Mouse (Mus musculus) limb, embryonic 13.5 days (tissue): ENCODE measurements around the gene Gm17693. TPM values are rescaled to one million over a fixed set of nuclear protein-coding genes. Genes with fewer than 3 reads are reported as not detected.
"Not testable (repeated sequence)": the region's sequence is repeated elsewhere in the genome, so short reads cannot be mapped to it uniquely, and the experiment has no call there.

Experiments used
- ATAC-seq: fragments of 200-750 bp; cut with Nextera tagmentation; 2 replicates; pipeline ENCODE4 v1.8.0; 2017; ENCODE audit warnings: low read depth, moderate number of reproducible peaks, moderate TSS enrichment; ENCODE audit not compliant: low FRiP score
- H3K27ac ChIP-seq: fragments of 300-500 bp; sonication (generic); 2 replicates; pipeline ENCODE4 v1.5.1; 2015; ENCODE audit warnings: inconsistent platforms, mild to moderate bottlenecking, moderate library complexity
- H3K27me3 ChIP-seq: fragments of 300-500 bp; sonication (generic); 2 replicates; pipeline ENCODE4 v1.6.1; 2015; ENCODE audit warnings: mild to moderate bottlenecking, inconsistent platforms
- H3K36me3 ChIP-seq: fragments of 300-500 bp; sonication (generic); 2 replicates; pipeline ENCODE4 v1.6.1; 2015; ENCODE audit warnings: inconsistent platforms, mild to moderate bottlenecking, moderate library complexity
- H3K4me1 ChIP-seq: fragments of 300-500 bp; sonication (generic); 2 replicates; pipeline ENCODE4 v1.6.1; 2015; ENCODE audit warnings: inconsistent platforms
- H3K4me2 ChIP-seq: fragments of 300-500 bp; sonication (generic); replicated peaks from 2 replicates; pipeline ENCODE4 v1.6.1; 2015; ENCODE audit warnings: inconsistent platforms, mild to moderate bottlenecking, moderate library complexity
- H3K4me3 ChIP-seq: fragments of 300-500 bp; sonication (generic); 2 replicates; pipeline ENCODE4 v1.5.1; 2015; ENCODE audit warnings: moderate library complexity, mild to moderate bottlenecking, inconsistent platforms
- H3K9ac ChIP-seq: fragments of 300-500 bp; sonication (generic); 2 replicates; pipeline ENCODE4 v1.6.1; 2015; ENCODE audit warnings: mild to moderate bottlenecking, inconsistent platforms
- H3K9me3 ChIP-seq: fragments of 300-500 bp; sonication (generic); 2 replicates; pipeline ENCODE4 v1.6.1; 2016; ENCODE audit warnings: inconsistent platforms
- WGBS: fragments of 180-500 bp; shearing (Covaris S2); methylation state at CpG from one replicate; pipeline ENCODE4 v1.1.7; 2015; 5-methylcytosine and 5-hydroxymethylcytosine counted together
- polyA plus RNA-seq: library from polyadenylated mRNA; unstranded; fragments of >200 nt; fragmentation: Nextera tagmentation; extraction: Ambion mirVana; gene quantifications from 2 replicates; pipeline ENCODE4 v1.2.1, GENCODE M21; 2015

Gene Gm17693
- not detected in 2 replicates for polyA plus RNA-seq

GRCm38 (mm10) chrX:125705144-125705543 lies at the start of gene Gm17693:
Gm17693 (plus strand) TSS chrX:125705444.
- no CpG with 5 or more reads among the region's 4 CpGs for WGBS
- not testable (repeated sequence) for H3K36me3 ChIP-seq, H3K4me3 ChIP-seq, H3K4me1 ChIP-seq, H3K4me2 ChIP-seq, H3K27me3 ChIP-seq, H3K9me3 ChIP-seq, ATAC-seq, H3K9ac ChIP-seq, H3K27ac ChIP-seq
